In genomic region chr4:155143871-155144502, GRCm38 (mm10) we compare ENCODE assay signal across 8 mouse cellular contexts. TPM values are rescaled to one million over a fixed set of nuclear protein-coding genes. Genes with fewer than 3 reads are reported as not detected.
DNase-seq lines count a peak whose midpoint lies in the region; TF ChIP-seq lines count a peak whose summit lies in the region.

No protein-coding gene starts in this region.

- H3K36me3 ChIP-seq in hindbrain, embryonic 10.5 days: no peaks in the 10 kb centered on the region
- H3K36me3 ChIP-seq in thymus, adult 2 months (ENCODE audit: control insufficient read depth, insufficient read depth, low read length): no peaks in the 10 kb centered on the region

- H3K9me3 ChIP-seq in hindbrain, embryonic 10.5 days: no peaks in the 10 kb centered on the region

- peaks cover 3% of the 10 kb centered on the region; the same call in 1 of the 2 replicates for H3K27me3 ChIP-seq in hindbrain, embryonic 10.5 days (ENCODE audit: insufficient read depth, poor library complexity, severe bottlenecking)
- no peaks in the 10 kb centered on the region for H3K27me3 ChIP-seq in thymus, adult 2 months (ENCODE audit: control insufficient read depth, insufficient read depth, low read length)

- TF ChIP-seq POLR2A in lung, adult 2 months (IDR thresholded peaks at IDR 0.05; ENCODE audit: borderline replicate concordance, extremely low read depth, low read depth, low read length): no peak
- no peak for TF ChIP-seq POLR2A in thymus, adult 2 months (IDR thresholded peaks at IDR 0.05; ENCODE audit: control insufficient read depth, extremely low read depth, insufficient read depth, low read length, poor library complexity)

- peak; percentile 60 to 70 for DNase-seq in lung, adult 18-20 months
- no peak for DNase-seq in lung, adult 2 months
- peak; percentile 54 to 72 for DNase-seq in frontal cortex, postnatal 36 days (ENCODE audit: low spot score in 2 of 2)
- peak; percentile 71 for DNase-seq in hindbrain, embryonic 10.5 days (ENCODE audit: low spot score)
- DNase-seq in layer of hippocampus, postnatal 36 days: peak; percentile 65 to 73
- DNase-seq in lung, postnatal 36 days: peak; percentile 74
- peak; percentile 66 for DNase-seq in right cerebral cortex, postnatal 25 days
- no peak for DNase-seq in thymus, adult 2 months

- TF ChIP-seq CTCF in lung, adult 2 months (IDR thresholded peaks at IDR 0.05; ENCODE audit: insufficient read depth, low read length): no peak
- TF ChIP-seq CTCF in thymus, adult 2 months (IDR thresholded peaks at IDR 0.05; ENCODE audit: borderline replicate concordance, control insufficient read depth, extremely low read depth, insufficient read depth, low read length, poor library complexity): no peak

- WGBS in lung, adult 2 months: 47% methylated on average over 12 of the region's 12 CpGs
- 39% methylated on average over 12 of the region's 12 CpGs for WGBS in hindbrain, embryonic 10.5 days
- WGBS in thymus, adult 2 months: 86% methylated on average over 12 of the region's 12 CpGs

- no peak overlapping the region for H3K4me3 ChIP-seq in lung, adult 2 months (replicated peaks; ENCODE audit: extremely low read depth, low read depth, low read length)
- peak overlapping the region; percentile 16; the same call in 1 of the 2 replicates for H3K4me3 ChIP-seq in hindbrain, embryonic 10.5 days
- no peak overlapping the region for H3K4me3 ChIP-seq in thymus, adult 2 months (ENCODE audit: control insufficient read depth, insufficient read depth, low read length)

- H3K27ac ChIP-seq in hindbrain, embryonic 10.5 days: peak overlapping the region; percentile 86
- H3K27ac ChIP-seq in thymus, adult 2 months (ENCODE audit: control insufficient read depth, insufficient read depth, low read length): no peak overlapping the region

- H3K4me1 ChIP-seq in lung, adult 2 months (ENCODE audit: control insufficient read depth, insufficient read depth, low read length): peaks cover 19% of the 10 kb centered on the region; the same call in 1 of the 2 replicates
- H3K4me1 ChIP-seq in hindbrain, embryonic 10.5 days (replicated peaks): peaks cover 64% of the 10 kb centered on the region
- no peaks in the 10 kb centered on the region; the same call in 1 of the 2 replicates for H3K4me1 ChIP-seq in thymus, adult 2 months (replicated peaks; ENCODE audit: control insufficient read depth, insufficient read depth, low read length)

RNA-seq across cellular contexts. Expression of gene Morn1, which starts 57.6 kb away (rescaled TPM):
- 14.2 and 15.5 TPM in 2 replicates for polyA plus RNA-seq in lung, adult 2 months (2012; rRNA removed)
- 4.4 and 6.0 TPM in 2 replicates for polyA plus RNA-seq in hindbrain, embryonic 10.5 days (2016; fragmentation: Nextera tagmentation; extraction: Ambion mirVana)
- total RNA-seq in layer of hippocampus, postnatal 36 days (2021): 10 to 100 TPM; 11.6 to 12.6 TPM
- 3.8 and 5.0 TPM in 2 replicates for polyA plus RNA-seq in thymus, adult 2 months (2012; rRNA removed)

RNA-seq across cellular contexts. Expression of gene Rer1, which starts 57.8 kb away (rescaled TPM):
- polyA plus RNA-seq in lung, adult 2 months (2012; rRNA removed): 76.1 and 85.9 TPM in 2 replicates
- 138 and 144 TPM in 2 replicates for polyA plus RNA-seq in hindbrain, embryonic 10.5 days (2016; fragmentation: Nextera tagmentation; extraction: Ambion mirVana)
- total RNA-seq in layer of hippocampus, postnatal 36 days (2021): 10 to 100 TPM; 65.6 to 68.8 TPM
- polyA plus RNA-seq in thymus, adult 2 months (2012; rRNA removed): 107 and 111 TPM in 2 replicates

Comparison
In these comparisons a context has a peak if more than half of its experiments do, and no peak if none do; other contexts are left out.
1. DNase-seq: peak in lung, adult 18-20 months (2 of 2), frontal cortex, postnatal 36 days (2 of 2), hindbrain, embryonic 10.5 days (single experiment), layer of hippocampus, postnatal 36 days (2 of 2), lung, postnatal 36 days (single experiment) and right cerebral cortex, postnatal 25 days (single experiment); none in lung, adult 2 months (single experiment) and thymus, adult 2 months (single experiment).